Mouse (Mus musculus): ENCODE measurements around the gene Tob1. TPM values are rescaled to one million over a fixed set of nuclear protein-coding genes. Genes with fewer than 3 reads are reported as not detected.

Gene Tob1
- polyA plus RNA-seq, 1 experiment = 10.2 TPM

- WGBS = 9% methylated on average over 4 of the region's 4 CpGs
- Histone ChIP-seq H3K27me3 (ENCODE audit: control insufficient read depth, insufficient read depth, low read length) (no peaks in the 10 kb centered on the region), H3K4me1 (ENCODE audit: control insufficient read depth, insufficient read depth, insufficient read length) (no peaks in the 10 kb centered on the region; the same call in 1 of the 2 replicates), H3K36me3 (ENCODE audit: control insufficient read depth, insufficient read depth, low read length) (no peaks in the 10 kb centered on the region), H3K4me3 (ENCODE audit: extremely low read depth, insufficient read depth, insufficient read length) (no peak overlapping the region), H3K27ac (ENCODE audit: insufficient read depth, low read length) (no peak overlapping the region)
- no peak for DNase-seq (ENCODE audit: low read depth in 1 of 2, low spot score in 2 of 2)
- no peak for TF ChIP-seq POLR2A (IDR thresholded peaks at IDR 0.05; ENCODE audit: low read depth, low read length)
- TF ChIP-seq CTCF (IDR thresholded peaks at IDR 0.05; ENCODE audit: extremely low read depth, insufficient read depth, insufficient read length, insufficient replicate concordance) = no peak
Measured at GRCm38 (mm10) chr11:94259814-94260213, 48.6 kb downstream of the Tob1 start.

- no peak for DNase-seq (ENCODE audit: low read depth in 1 of 2, low spot score in 2 of 2)
- 59% methylated on average over 6 of the region's 6 CpGs for WGBS
- no peaks in the 10 kb centered on the region for H3K36me3 ChIP-seq (ENCODE audit: control insufficient read depth, insufficient read depth, low read length)
- no peaks in the 10 kb centered on the region for H3K27me3 ChIP-seq (ENCODE audit: control insufficient read depth, insufficient read depth, low read length)
- H3K27ac ChIP-seq (ENCODE audit: insufficient read depth, low read length) = no peak overlapping the region
- no peaks in the 10 kb centered on the region; the same call in 1 of the 2 replicates for H3K4me1 ChIP-seq (ENCODE audit: control insufficient read depth, insufficient read depth, insufficient read length)
- no peak overlapping the region for H3K4me3 ChIP-seq (ENCODE audit: extremely low read depth, insufficient read depth, insufficient read length)
- TF ChIP-seq POLR2A (IDR thresholded peaks at IDR 0.05; ENCODE audit: low read depth, low read length) = no peak
- TF ChIP-seq CTCF (IDR thresholded peaks at IDR 0.05; ENCODE audit: extremely low read depth, insufficient read depth, insufficient read length, insufficient replicate concordance) = no peak
Measured at GRCm38 (mm10) chr11:94261585-94262370, 50.5 kb downstream of the Tob1 start.

Other genes starting within 250 kb of the Tob1 start
- gene Gm20390, start 243.2 kb upstream of the Tob1 start, polyA plus RNA-seq (2012; rRNA removed) = 6.0 and 7.0 TPM in 2 replicates
- gene Nme1, start 242.9 kb upstream of the Tob1 start, polyA plus RNA-seq (2012; rRNA removed) = 81.9 and 91.3 TPM in 2 replicates
- gene Spag9, start 215.4 kb upstream of the Tob1 start, polyA plus RNA-seq (2012; rRNA removed) = 14.8 and 27.5 TPM in 2 replicates
- 0.69 and 0.93 TPM in 2 replicates for gene Wfikkn2, start 34.6 kb downstream of the Tob1 start, polyA plus RNA-seq (2012; rRNA removed)
- gene Gm21885, start 70.4 kb downstream of the Tob1 start, polyA plus RNA-seq (2012; rRNA removed) = not detected in 2 replicates
- gene Luc7l3, start 110.5 kb downstream of the Tob1 start, polyA plus RNA-seq (2012; rRNA removed) = 6.6 and 7.3 TPM in 2 replicates
- gene Ankrd40, start 116.5 kb downstream of the Tob1 start, polyA plus RNA-seq (2012; rRNA removed) = 50.7 and 65.5 TPM in 2 replicates
- 44.5 and 58.7 TPM in 2 replicates for gene Abcc3, start 181.5 kb downstream of the Tob1 start, polyA plus RNA-seq (2012; rRNA removed)